Mouse (Mus musculus): ENCODE measurements around the gene Rpa1. TPM values are rescaled to one million over a fixed set of nuclear protein-coding genes. Genes with fewer than 3 reads are reported as not detected.
"Not testable (repeated sequence)": the region's sequence is repeated elsewhere in the genome, so short reads cannot be mapped to it uniquely, and the experiment has no call there.

The Rpa1 gene
- polyA plus RNA-seq, 1 experiment = 104 TPM

GRCm38 (mm10) chr11:75291389-75292215 lies 56.5 kb downstream of the Rpa1 start:
- Histone ChIP-seq H3K27ac (ENCODE audit: insufficient read depth, low read length) (no peak overlapping the region), H3K4me1 (ENCODE audit: control insufficient read depth, insufficient read depth, low read length) (no peaks in the 10 kb centered on the region), H3K4me3 (ENCODE audit: insufficient read depth, low read length) (no peak overlapping the region)
- TF ChIP-seq POLR2A (IDR thresholded peaks at IDR 0.05; ENCODE audit: low read depth, low read length) = no peak

- no peaks in the 10 kb centered on the region for H3K4me1 ChIP-seq (ENCODE audit: control insufficient read depth, insufficient read depth, low read length)
- no peak overlapping the region for H3K4me3 ChIP-seq (ENCODE audit: insufficient read depth, low read length)
- no peak overlapping the region for H3K27ac ChIP-seq (ENCODE audit: insufficient read depth, low read length)
- no peak for TF ChIP-seq POLR2A (IDR thresholded peaks at IDR 0.05; ENCODE audit: low read depth, low read length)
- 0 out of 2 replicates have a peak, but pooled peaks have one; percentile 9 for TF ChIP-seq CTCF (IDR thresholded peaks at IDR 0.05; ENCODE audit: borderline replicate concordance, insufficient read depth, low read length)
Observed at GRCm38 (mm10) chr11:75290566-75291271, 57.4 kb downstream of the Rpa1 start.

- no peak overlapping the region for H3K4me3 ChIP-seq (ENCODE audit: insufficient read depth, low read length)
- H3K4me1 ChIP-seq (ENCODE audit: control insufficient read depth, insufficient read depth, low read length) = no peaks in the 10 kb centered on the region
- no peak for TF ChIP-seq CTCF (IDR thresholded peaks at IDR 0.05; ENCODE audit: borderline replicate concordance, insufficient read depth, low read length)
- no peak for TF ChIP-seq POLR2A (IDR thresholded peaks at IDR 0.05; ENCODE audit: low read depth, low read length)
- no peak overlapping the region for H3K27ac ChIP-seq (ENCODE audit: insufficient read depth, low read length)
Observed at GRCm38 (mm10) chr11:75289120-75289519, 59.0 kb downstream of the Rpa1 start.

GRCm38 (mm10) chr11:75288517-75288916 lies 59.6 kb downstream of the Rpa1 start:
- Histone ChIP-seq H3K4me1 (ENCODE audit: control insufficient read depth, insufficient read depth, low read length) (no peaks in the 10 kb centered on the region), H3K4me3 (ENCODE audit: insufficient read depth, low read length) (no peak overlapping the region), H3K27ac (ENCODE audit: insufficient read depth, low read length) (no peak overlapping the region)
- TF ChIP-seq CTCF (IDR thresholded peaks at IDR 0.05; ENCODE audit: borderline replicate concordance, insufficient read depth, low read length) (no peak), POLR2A (IDR thresholded peaks at IDR 0.05; ENCODE audit: low read depth, low read length) (no peak)

- no peaks in the 10 kb centered on the region for H3K4me1 ChIP-seq (ENCODE audit: control insufficient read depth, insufficient read depth, low read length)
Observed at GRCm38 (mm10) chr11:75287940-75288339, 60.2 kb downstream of the Rpa1 start.

GRCm38 (mm10) chr11:75286868-75287267 lies 61.3 kb downstream of the Rpa1 start:
- H3K4me1 ChIP-seq (ENCODE audit: control insufficient read depth, insufficient read depth, low read length) = no peaks in the 10 kb centered on the region
- no peak overlapping the region for H3K27ac ChIP-seq (ENCODE audit: insufficient read depth, low read length)
- TF ChIP-seq CTCF (IDR thresholded peaks at IDR 0.05; ENCODE audit: borderline replicate concordance, insufficient read depth, low read length) (no peak), POLR2A (IDR thresholded peaks at IDR 0.05; ENCODE audit: low read depth, low read length) (no peak)
- H3K4me3 ChIP-seq (ENCODE audit: insufficient read depth, low read length) = no peak overlapping the region

More at GRCm38 (mm10) chr11:75287940-75288339, 60.2 kb downstream of the Rpa1 start:
- Histone ChIP-seq H3K4me3 (ENCODE audit: insufficient read depth, low read length) (no peak overlapping the region), H3K27ac (ENCODE audit: insufficient read depth, low read length) (no peak overlapping the region)
- no peak for TF ChIP-seq POLR2A (IDR thresholded peaks at IDR 0.05; ENCODE audit: low read depth, low read length)
- no peak for TF ChIP-seq CTCF (IDR thresholded peaks at IDR 0.05; ENCODE audit: borderline replicate concordance, insufficient read depth, low read length)

GRCm38 (mm10) chr11:75285893-75286467 lies 62.1 kb downstream of the Rpa1 start:
- H3K4me1 ChIP-seq (ENCODE audit: control insufficient read depth, insufficient read depth, low read length) = no peaks in the 10 kb centered on the region
- no peak for TF ChIP-seq CTCF (IDR thresholded peaks at IDR 0.05; ENCODE audit: borderline replicate concordance, insufficient read depth, low read length)
- TF ChIP-seq POLR2A (IDR thresholded peaks at IDR 0.05; ENCODE audit: low read depth, low read length) = no peak

GRCm38 (mm10) chr11:75283784-75284183 lies 64.3 kb downstream of the Rpa1 start:
- not testable (repeated sequence) for H3K27ac ChIP-seq (ENCODE audit: insufficient read depth, low read length); H3K4me3 ChIP-seq (ENCODE audit: insufficient read depth, low read length); H3K4me1 ChIP-seq (ENCODE audit: control insufficient read depth, insufficient read depth, low read length)

More at GRCm38 (mm10) chr11:75285893-75286467, 62.1 kb downstream of the Rpa1 start:
- no peak overlapping the region for H3K4me3 ChIP-seq (ENCODE audit: insufficient read depth, low read length)
- no peak overlapping the region for H3K27ac ChIP-seq (ENCODE audit: insufficient read depth, low read length)

GRCm38 (mm10) chr11:75282496-75283120 lies 65.5 kb downstream of the Rpa1 start:
- no peak for TF ChIP-seq POLR2A (IDR thresholded peaks at IDR 0.05; ENCODE audit: low read depth, low read length)
- no peak for TF ChIP-seq CTCF (IDR thresholded peaks at IDR 0.05; ENCODE audit: borderline replicate concordance, insufficient read depth, low read length)
- Histone ChIP-seq H3K27ac (ENCODE audit: insufficient read depth, low read length) (no peak overlapping the region), H3K4me3 (ENCODE audit: insufficient read depth, low read length) (no peak overlapping the region), H3K4me1 (ENCODE audit: control insufficient read depth, insufficient read depth, low read length) (0 out of 2 replicates have a peak, but pooled peaks cover 2% of the 10 kb centered on the region)
